ENCODE assay signal across 8 mouse cellular contexts in genomic region chr12:110417023-110417986, GRCm38 (mm10). TPM values are rescaled to one million over a fixed set of nuclear protein-coding genes. Genes with fewer than 3 reads are reported as not detected.
DNase-seq lines count a peak whose midpoint lies in the region; ATAC-seq and TF ChIP-seq lines count a peak whose summit lies in the region.

No protein-coding gene starts in this region.

- H3K4me1 ChIP-seq in cerebellum, adult 2 months (ENCODE audit: control insufficient read depth, insufficient read depth, low read length), result peaks cover 3% of the 10 kb centered on the region; the same call in 1 of the 2 replicates
- no peaks in the 10 kb centered on the region for H3K4me1 ChIP-seq in embryonic facial prominence, embryonic 11.5 days (ENCODE audit: control insufficient read depth, insufficient read depth, low read length)
- 0 out of 2 replicates have a peak, but pooled peaks cover 3% of the 10 kb centered on the region for H3K4me1 ChIP-seq in hindbrain, embryonic 13.5 days (replicated peaks)
- H3K4me1 ChIP-seq in liver, embryonic 15.5 days (replicated peaks), result peaks cover 31% of the 10 kb centered on the region
- H3K4me1 ChIP-seq in neural tube, embryonic 14.5 days (ENCODE audit: control insufficient read depth, insufficient read depth, low read length), result no peaks in the 10 kb centered on the region

- peak; percentile 42; the same call in 1 of the 2 replicates for ATAC-seq in embryonic facial prominence, embryonic 11.5 days (replicated peaks; ENCODE audit: insufficient number of reproducible peaks, low FRiP score, low TSS enrichment, low read depth)
- ATAC-seq in hindbrain, embryonic 13.5 days (ENCODE audit: low FRiP score), result no peak
- ATAC-seq in liver, embryonic 15.5 days (ENCODE audit: insufficient read depth), result no peak
- ATAC-seq in neural tube, embryonic 14.5 days (ENCODE audit: low read depth), result no peak

- DNase-seq in cerebellum, adult 2 months, result no peak
- no peak for DNase-seq in cerebellum, adult 8-10 months
- DNase-seq in embryonic facial prominence, embryonic 11.5 days (ENCODE audit: low spot score), result no peak
- DNase-seq in yolk sac, embryonic 10.5 days (ENCODE audit: low spot score), result no peak
- DNase-seq in right cerebral cortex, postnatal 25 days, result no peak

- no peak for TF ChIP-seq CTCF in cerebellum, adult 2 months (IDR thresholded peaks at IDR 0.05; ENCODE audit: borderline replicate concordance, insufficient read depth, low read depth, low read length)

- H3K9ac ChIP-seq in embryonic facial prominence, embryonic 11.5 days (replicated peaks; ENCODE audit: low read length), result no peak overlapping the region
- no peak overlapping the region for H3K9ac ChIP-seq in hindbrain, embryonic 13.5 days
- no peak overlapping the region for H3K9ac ChIP-seq in liver, embryonic 15.5 days
- no peak overlapping the region for H3K9ac ChIP-seq in neural tube, embryonic 14.5 days (replicated peaks; ENCODE audit: low read depth, low read length)

- no peak overlapping the region for H3K27ac ChIP-seq in cerebellum, adult 2 months (ENCODE audit: insufficient read depth, low read length)
- no peak overlapping the region for H3K27ac ChIP-seq in embryonic facial prominence, embryonic 11.5 days (replicated peaks; ENCODE audit: low read depth, low read length)
- no peak overlapping the region for H3K27ac ChIP-seq in hindbrain, embryonic 13.5 days
- H3K27ac ChIP-seq in liver, embryonic 15.5 days (replicated peaks), result no peak overlapping the region
- H3K27ac ChIP-seq in neural tube, embryonic 14.5 days (ENCODE audit: low read depth, low read length), result no peak overlapping the region

- peak overlapping the region; percentile 18 for H3K4me3 ChIP-seq in cerebellum, adult 2 months (replicated peaks; ENCODE audit: insufficient read depth, low read depth, low read length)
- no peak overlapping the region for H3K4me3 ChIP-seq in embryonic facial prominence, embryonic 11.5 days (ENCODE audit: low read depth, low read length)
- H3K4me3 ChIP-seq in hindbrain, embryonic 13.5 days, result no peak overlapping the region
- H3K4me3 ChIP-seq in liver, embryonic 15.5 days (replicated peaks), result no peak overlapping the region
- no peak overlapping the region for H3K4me3 ChIP-seq in neural tube, embryonic 14.5 days (ENCODE audit: low read depth, low read length)

- TF ChIP-seq POLR2A in cerebellum, adult 2 months (IDR thresholded peaks at IDR 0.05; ENCODE audit: borderline replicate concordance, insufficient read depth, low read length), result no peak

- H3K9me3 ChIP-seq in embryonic facial prominence, embryonic 11.5 days (replicated peaks; ENCODE audit: control insufficient read depth, low read length), result no peaks in the 10 kb centered on the region
- no peaks in the 10 kb centered on the region for H3K9me3 ChIP-seq in hindbrain, embryonic 13.5 days
- no peaks in the 10 kb centered on the region for H3K9me3 ChIP-seq in liver, embryonic 15.5 days (replicated peaks)
- no peaks in the 10 kb centered on the region for H3K9me3 ChIP-seq in neural tube, embryonic 14.5 days (ENCODE audit: control insufficient read depth, low read length)

- H3K36me3 ChIP-seq in embryonic facial prominence, embryonic 11.5 days (replicated peaks; ENCODE audit: control insufficient read depth, insufficient read depth, low read depth, low read length), result no peaks in the 10 kb centered on the region
- H3K36me3 ChIP-seq in hindbrain, embryonic 13.5 days, result no peaks in the 10 kb centered on the region
- H3K36me3 ChIP-seq in liver, embryonic 15.5 days (replicated peaks), result no peaks in the 10 kb centered on the region
- no peaks in the 10 kb centered on the region for H3K36me3 ChIP-seq in neural tube, embryonic 14.5 days (ENCODE audit: control insufficient read depth, insufficient read depth, low read length)

- WGBS in cerebellum, adult 2 months, result 51% methylated on average over 28 of the region's 28 CpGs
- 51% methylated on average over 28 of the region's 28 CpGs for WGBS in embryonic facial prominence, embryonic 11.5 days
- WGBS in hindbrain, embryonic 13.5 days, result 49% methylated on average over 28 of the region's 28 CpGs
- WGBS in liver, embryonic 15.5 days (ENCODE audit: insufficient replicate concordance), result 37% methylated on average over 28 of the region's 28 CpGs
- WGBS in neural tube, embryonic 14.5 days, result 56% methylated on average over 28 of the region's 28 CpGs

- no peak overlapping the region; the same call in 1 of the 2 replicates for H3K4me2 ChIP-seq in embryonic facial prominence, embryonic 11.5 days (ENCODE audit: low read depth, low read length)
- H3K4me2 ChIP-seq in hindbrain, embryonic 13.5 days, result peak overlapping the region; percentile 24
- H3K4me2 ChIP-seq in liver, embryonic 15.5 days, result peak overlapping the region; percentile 42
- H3K4me2 ChIP-seq in neural tube, embryonic 14.5 days (ENCODE audit: low read depth, low read length), result 0 out of 2 replicates have a peak overlapping the region, but pooled peaks have one; percentile 9

- H3K27me3 ChIP-seq in cerebellum, adult 2 months (ENCODE audit: control insufficient read depth, insufficient read depth, low read length), result no peaks in the 10 kb centered on the region
- no peaks in the 10 kb centered on the region for H3K27me3 ChIP-seq in embryonic facial prominence, embryonic 11.5 days (ENCODE audit: control insufficient read depth, insufficient read depth, low read length)
- peaks cover 12% of the 10 kb centered on the region for H3K27me3 ChIP-seq in hindbrain, embryonic 13.5 days
- H3K27me3 ChIP-seq in liver, embryonic 15.5 days, result no peaks in the 10 kb centered on the region
- H3K27me3 ChIP-seq in neural tube, embryonic 14.5 days (ENCODE audit: control insufficient read depth, insufficient read depth, low read length), result no peaks in the 10 kb centered on the region

RNA-seq across cellular contexts. Expression of gene Ppp2r5c, which starts 29.6 kb away (rescaled TPM):
- polyA plus RNA-seq in cerebellum, adult 2 months (2012; rRNA removed), result 117 and 136 TPM in 2 replicates
- polyA plus RNA-seq in embryonic facial prominence, embryonic 11.5 days (2014; fragmentation: Nextera tagmentation; extraction: Ambion mirVana), result 177 and 193 TPM in 2 replicates
- polyA plus RNA-seq in hindbrain, embryonic 13.5 days (2015; fragmentation: Nextera tagmentation; extraction: Ambion mirVana), result 142 and 144 TPM in 2 replicates
- 64.2 and 66.0 TPM in 2 replicates for polyA plus RNA-seq in liver, embryonic 15.5 days (2015; fragmentation: Nextera tagmentation; extraction: Ambion mirVana)
- polyA plus RNA-seq in neural tube, embryonic 14.5 days (2014; fragmentation: Nextera tagmentation; extraction: Ambion mirVana), result 148 and 155 TPM in 2 replicates
